Mouse (Mus musculus) C2C12 (cell line): ENCODE results near the gene Fgf10.

ENCODE experiments used
- CEBPB ChIP-seq: IDR thresholded peaks from one replicate; pipeline ENCODE4 v1.6.1; 2011; ENCODE audit warnings: low read depth, mild to moderate bottlenecking, control low read depth, moderate library complexity
- CTCF ChIP-seq: IDR thresholded peaks from one replicate; pipeline ENCODE4 v1.5.1; 2011; ENCODE audit not compliant: control insufficient read depth, insufficient read depth, insufficient read length
- MAX ChIP-seq: IDR thresholded peaks from one replicate; pipeline ENCODE4 v1.6.1; 2011; ENCODE audit warnings: mild to moderate bottlenecking, control low read depth
- USF1 ChIP-seq: IDR thresholded peaks from one replicate; pipeline ENCODE4 v1.6.1; 2011; ENCODE audit warnings: low read depth, mild to moderate bottlenecking, control low read depth, moderate library complexity

- TF ChIP-seq CTCF: no peak
- no peak for TF ChIP-seq CEBPB
- no peak for TF ChIP-seq MAX
- TF ChIP-seq USF1: no peak
Measured at GRCm38 (mm10) chr13:118775148-118775547, 105.6 kb downstream of the Fgf10 start.
